Mouse (Mus musculus): ENCODE results near the gene Fam71f2. TPM values are rescaled to one million over a fixed set of nuclear protein-coding genes. Genes with fewer than 3 reads are reported as not detected.

Gene Fam71f2
- 0.61 and 0.81 TPM in 2 replicates for polyA plus RNA-seq (2014; fragmentation: Nextera tagmentation; extraction: Ambion mirVana)

DNA sequence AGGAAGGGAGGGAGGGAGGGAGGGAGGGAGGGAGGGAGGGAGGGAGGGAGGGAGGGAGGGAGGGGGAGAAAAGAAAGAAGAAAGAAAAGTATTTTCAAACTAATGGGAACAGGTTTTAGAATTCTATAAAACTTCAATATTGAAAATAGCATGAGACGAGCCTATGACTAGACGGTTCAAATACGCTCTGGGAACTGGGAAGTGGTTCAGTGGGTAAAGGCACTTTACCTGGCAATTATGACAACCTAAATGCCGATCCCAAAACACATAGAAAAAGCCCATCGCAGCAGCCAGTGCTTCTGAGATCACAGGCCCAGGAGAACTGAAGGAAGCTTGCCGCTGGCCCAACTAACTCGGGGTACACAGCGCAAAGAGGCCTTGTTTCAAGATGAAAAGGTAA, at the start of gene Fam71f2:
Gene Fam71f2, plus strand, starts transcription at position 301 of the 400 bp plus-strand sequence.
- no peak for DNase-seq (ENCODE audit: low spot score)
- WGBS: 79% methylated on average over 8 of the region's 8 CpGs
- H3K27ac ChIP-seq (replicated peaks; ENCODE audit: low read depth, low read length): no peak within 1 kb of the TSS
- H3K4me2 ChIP-seq (ENCODE audit: low read depth, low read length): no peak within 1 kb of the TSS
- H3K9ac ChIP-seq (ENCODE audit: low read depth, low read length): no peak within 1 kb of the TSS
- H3K4me1 ChIP-seq (ENCODE audit: control insufficient read depth, insufficient read depth, low read length): no peaks in the 10 kb centered on the region
- no peak for ATAC-seq (ENCODE audit: low read depth)
- H3K4me3 ChIP-seq (ENCODE audit: low read depth, low read length): no peak within 1 kb of the TSS
- H3K36me3 ChIP-seq (ENCODE audit: control insufficient read depth, insufficient read depth, low read length): peaks cover 15% of the 10 kb centered on the region
- no peaks in the 10 kb centered on the region for H3K9me3 ChIP-seq (ENCODE audit: control insufficient read depth, low read length)
- no peaks in the 10 kb centered on the region for H3K27me3 ChIP-seq (replicated peaks; ENCODE audit: control insufficient read depth, insufficient read depth, low read length)

DNA sequence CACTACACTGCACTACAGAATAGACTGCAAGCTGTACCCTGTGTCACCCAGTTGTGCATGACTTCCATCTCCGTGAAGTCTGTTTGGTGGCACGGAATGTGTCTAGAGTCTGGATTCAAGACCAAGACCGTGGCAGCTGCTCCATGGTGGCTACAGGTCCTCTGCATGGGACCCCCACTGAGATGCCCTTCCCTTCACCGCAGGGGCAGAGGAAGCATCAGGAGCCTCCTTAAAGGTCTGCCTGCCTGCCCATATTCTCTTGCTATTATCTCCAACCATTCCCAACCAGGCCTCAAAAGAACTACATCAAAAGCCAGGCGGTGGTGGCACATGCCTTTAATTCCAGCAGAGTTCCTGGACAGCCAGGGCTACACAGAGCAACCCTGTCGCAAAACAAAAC, 49.0 kb upstream of the Fam71f2 start:
- H3K27ac ChIP-seq (replicated peaks; ENCODE audit: low read depth, low read length): no peak overlapping the region
- ATAC-seq (ENCODE audit: low read depth): no peak

DNA sequence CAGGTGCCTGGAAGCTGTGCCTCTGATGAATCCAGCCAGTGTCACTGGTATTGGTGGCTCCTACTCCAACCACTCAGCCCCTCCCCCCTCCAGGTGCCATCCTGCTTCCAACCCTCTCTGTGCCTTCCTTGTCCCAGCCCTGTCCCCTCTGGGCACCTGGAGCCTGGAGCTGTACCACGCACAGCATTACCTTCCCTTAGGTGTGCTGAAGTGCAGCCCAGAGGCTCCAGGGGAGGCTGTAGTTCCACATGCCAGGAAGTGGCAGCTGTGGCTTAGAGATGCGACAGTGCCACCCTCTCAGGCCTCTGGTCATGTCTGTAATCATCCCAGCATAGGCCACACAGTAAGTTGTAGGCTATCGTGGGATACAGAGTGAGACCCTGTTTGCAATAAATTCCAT, 47.6 kb upstream of the Fam71f2 start:
- H3K36me3 ChIP-seq (ENCODE audit: control insufficient read depth, insufficient read depth, low read length): no peaks in the 10 kb centered on the region
- no peaks in the 10 kb centered on the region for H3K4me1 ChIP-seq (ENCODE audit: control insufficient read depth, insufficient read depth, low read length)
- H3K4me3 ChIP-seq (ENCODE audit: low read depth, low read length): no peak overlapping the region
- H3K9me3 ChIP-seq (ENCODE audit: control insufficient read depth, low read length): no peaks in the 10 kb centered on the region
- H3K9ac ChIP-seq (ENCODE audit: low read depth, low read length): no peak overlapping the region
- H3K27ac ChIP-seq (replicated peaks; ENCODE audit: low read depth, low read length): no peak overlapping the region
- H3K4me2 ChIP-seq (ENCODE audit: low read depth, low read length): no peak overlapping the region
- WGBS: 68% methylated on average over 3 of the region's 3 CpGs
- no peak for DNase-seq (ENCODE audit: low spot score)
- ATAC-seq (ENCODE audit: low read depth): no peak
- no peaks in the 10 kb centered on the region for H3K27me3 ChIP-seq (replicated peaks; ENCODE audit: control insufficient read depth, insufficient read depth, low read length)

More for the DNA sequence above, 49.0 kb upstream of the Fam71f2 start:
- Histone ChIP-seq H3K4me3 (ENCODE audit: low read depth, low read length) (no peak overlapping the region), H3K36me3 (ENCODE audit: control insufficient read depth, insufficient read depth, low read length) (no peaks in the 10 kb centered on the region), H3K4me1 (ENCODE audit: control insufficient read depth, insufficient read depth, low read length) (no peaks in the 10 kb centered on the region), H3K27me3 (replicated peaks; ENCODE audit: control insufficient read depth, insufficient read depth, low read length) (no peaks in the 10 kb centered on the region), H3K9me3 (ENCODE audit: control insufficient read depth, low read length) (no peaks in the 10 kb centered on the region), H3K4me2 (ENCODE audit: low read depth, low read length) (no peak overlapping the region), H3K9ac (ENCODE audit: low read depth, low read length) (no peak overlapping the region)
- no peak for DNase-seq (ENCODE audit: low spot score)
- 66% methylated on average over 6 of the region's 6 CpGs for WGBS

DNA sequence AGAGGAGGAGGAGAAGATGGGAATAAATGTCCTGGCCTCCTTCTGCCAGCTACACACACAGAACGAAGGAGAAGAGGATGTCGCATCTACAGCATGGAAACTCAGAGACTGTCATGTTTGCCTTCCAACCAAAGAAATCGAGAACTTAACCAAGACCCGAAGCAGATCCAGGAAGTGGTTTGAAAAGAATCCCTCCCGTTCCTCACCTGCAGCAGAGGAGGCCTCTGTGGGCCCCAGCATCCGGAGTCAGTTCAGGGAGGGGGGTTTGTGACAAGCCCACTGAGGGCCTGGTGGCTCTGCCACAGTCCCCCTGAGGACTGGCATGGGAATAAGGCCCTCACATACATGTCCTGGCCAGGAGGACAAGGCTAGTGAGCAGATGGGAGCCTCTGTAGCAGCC, 47.1 kb upstream of the Fam71f2 start:
- Histone ChIP-seq H3K9me3 (ENCODE audit: control insufficient read depth, low read length) (no peaks in the 10 kb centered on the region), H3K27ac (replicated peaks; ENCODE audit: low read depth, low read length) (no peak overlapping the region), H3K36me3 (ENCODE audit: control insufficient read depth, insufficient read depth, low read length) (no peaks in the 10 kb centered on the region), H3K9ac (ENCODE audit: low read depth, low read length) (no peak overlapping the region), H3K27me3 (replicated peaks; ENCODE audit: control insufficient read depth, insufficient read depth, low read length) (no peaks in the 10 kb centered on the region), H3K4me1 (ENCODE audit: control insufficient read depth, insufficient read depth, low read length) (no peaks in the 10 kb centered on the region), H3K4me2 (ENCODE audit: low read depth, low read length) (no peak overlapping the region), H3K4me3 (ENCODE audit: low read depth, low read length) (no peak overlapping the region)
- 75% methylated on average over 6 of the region's 6 CpGs for WGBS
- ATAC-seq (ENCODE audit: low read depth): no peak
- no peak for DNase-seq (ENCODE audit: low spot score)

DNA sequence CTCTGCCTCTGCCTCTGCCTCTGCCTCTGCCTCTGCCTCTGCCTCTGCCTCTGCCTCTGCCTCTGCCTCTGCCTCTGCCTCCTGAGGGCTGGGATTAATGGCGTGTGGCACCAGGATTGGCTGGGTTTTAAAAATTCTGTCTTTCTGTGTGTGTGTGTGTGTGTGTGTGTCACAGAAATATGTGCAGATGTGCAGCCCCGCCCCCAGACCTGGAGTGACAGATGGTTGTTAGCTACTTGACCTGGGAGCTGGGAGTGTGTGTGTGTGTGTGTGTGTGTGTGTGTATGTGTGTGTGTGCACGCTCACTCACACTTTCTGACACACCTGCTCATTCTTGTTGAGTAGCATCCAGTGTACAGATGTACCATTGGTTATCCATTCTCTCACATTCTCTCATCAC, 45.7 kb upstream of the Fam71f2 start:
- Histone ChIP-seq H3K9me3 (ENCODE audit: control insufficient read depth, low read length) (no peaks in the 10 kb centered on the region), H3K4me3 (ENCODE audit: low read depth, low read length) (no peak overlapping the region), H3K36me3 (ENCODE audit: control insufficient read depth, insufficient read depth, low read length) (no peaks in the 10 kb centered on the region), H3K4me1 (ENCODE audit: control insufficient read depth, insufficient read depth, low read length) (no peaks in the 10 kb centered on the region), H3K27me3 (replicated peaks; ENCODE audit: control insufficient read depth, insufficient read depth, low read length) (no peaks in the 10 kb centered on the region), H3K4me2 (ENCODE audit: low read depth, low read length) (no peak overlapping the region), H3K9ac (ENCODE audit: low read depth, low read length) (no peak overlapping the region), H3K27ac (replicated peaks; ENCODE audit: low read depth, low read length) (no peak overlapping the region)
- 80% methylated on average over 2 of the region's 3 CpGs for WGBS
- no peak for ATAC-seq (ENCODE audit: low read depth)
- DNase-seq (ENCODE audit: low spot score): no peak

DNA sequence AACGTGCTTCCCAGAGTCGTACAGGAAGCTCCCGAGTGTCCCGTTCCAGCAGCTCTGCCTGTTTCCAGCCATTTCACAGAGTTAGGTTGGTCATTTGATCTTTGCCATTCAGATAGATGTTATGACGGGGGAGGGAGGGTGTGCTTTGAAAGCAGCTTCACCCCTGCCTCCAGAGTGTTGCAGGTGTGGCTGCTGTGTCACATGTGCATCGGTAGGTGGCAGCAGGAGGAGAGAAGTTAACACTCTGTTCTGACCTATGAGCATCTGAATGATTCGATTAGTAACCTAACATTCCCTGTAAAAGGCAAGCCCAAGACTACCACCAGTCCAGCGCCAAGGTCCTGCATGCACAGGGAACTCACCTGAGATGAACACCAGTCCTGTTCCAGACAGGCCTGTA, 45.1 kb upstream of the Fam71f2 start:
- Histone ChIP-seq H3K27ac (replicated peaks; ENCODE audit: low read depth, low read length) (no peak overlapping the region), H3K4me2 (ENCODE audit: low read depth, low read length) (no peak overlapping the region), H3K27me3 (replicated peaks; ENCODE audit: control insufficient read depth, insufficient read depth, low read length) (no peaks in the 10 kb centered on the region), H3K4me3 (ENCODE audit: low read depth, low read length) (no peak overlapping the region), H3K9ac (ENCODE audit: low read depth, low read length) (no peak overlapping the region), H3K36me3 (ENCODE audit: control insufficient read depth, insufficient read depth, low read length) (no peaks in the 10 kb centered on the region), H3K4me1 (ENCODE audit: control insufficient read depth, insufficient read depth, low read length) (no peaks in the 10 kb centered on the region), H3K9me3 (ENCODE audit: control insufficient read depth, low read length) (no peaks in the 10 kb centered on the region)
- ATAC-seq (ENCODE audit: low read depth) (no peak), DNase-seq (ENCODE audit: low spot score) (peak; percentile 24)
- WGBS: 52% methylated on average over 8 of the region's 8 CpGs

DNA sequence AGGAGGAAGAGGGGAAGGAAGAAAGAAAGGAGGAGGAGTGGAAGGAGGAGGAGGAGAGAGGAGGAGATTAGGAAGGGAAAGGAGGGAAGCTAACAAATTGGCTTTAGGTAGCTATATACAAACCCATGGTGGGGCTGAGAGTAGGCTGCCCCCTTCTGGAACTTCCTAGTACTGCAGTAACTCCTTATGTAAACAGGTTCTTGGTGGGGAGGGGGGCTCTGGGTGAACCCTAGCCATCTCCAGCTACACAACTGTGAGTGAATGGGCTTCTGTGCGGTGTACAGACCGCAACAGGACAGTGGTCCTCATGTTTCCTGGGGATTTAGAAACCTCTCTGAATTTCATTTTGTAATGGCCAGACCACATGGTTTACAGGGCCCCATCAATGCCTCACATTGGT, 38.6 kb upstream of the Fam71f2 start:
- no peak overlapping the region for H3K4me2 ChIP-seq (ENCODE audit: low read depth, low read length)
- no peaks in the 10 kb centered on the region for H3K4me1 ChIP-seq (ENCODE audit: control insufficient read depth, insufficient read depth, low read length)
- WGBS: 38% methylated on average over 2 of the region's 2 CpGs
- no peak overlapping the region for H3K27ac ChIP-seq (replicated peaks; ENCODE audit: low read depth, low read length)
- H3K9ac ChIP-seq (ENCODE audit: low read depth, low read length): no peak overlapping the region
- H3K9me3 ChIP-seq (ENCODE audit: control insufficient read depth, low read length): no peaks in the 10 kb centered on the region
- ATAC-seq (ENCODE audit: low read depth): no peak
- H3K4me3 ChIP-seq (ENCODE audit: low read depth, low read length): no peak overlapping the region
- H3K27me3 ChIP-seq (replicated peaks; ENCODE audit: control insufficient read depth, insufficient read depth, low read length): no peaks in the 10 kb centered on the region
- peak; percentile 41 for DNase-seq (ENCODE audit: low spot score)
- H3K36me3 ChIP-seq (ENCODE audit: control insufficient read depth, insufficient read depth, low read length): no peaks in the 10 kb centered on the region

DNA sequence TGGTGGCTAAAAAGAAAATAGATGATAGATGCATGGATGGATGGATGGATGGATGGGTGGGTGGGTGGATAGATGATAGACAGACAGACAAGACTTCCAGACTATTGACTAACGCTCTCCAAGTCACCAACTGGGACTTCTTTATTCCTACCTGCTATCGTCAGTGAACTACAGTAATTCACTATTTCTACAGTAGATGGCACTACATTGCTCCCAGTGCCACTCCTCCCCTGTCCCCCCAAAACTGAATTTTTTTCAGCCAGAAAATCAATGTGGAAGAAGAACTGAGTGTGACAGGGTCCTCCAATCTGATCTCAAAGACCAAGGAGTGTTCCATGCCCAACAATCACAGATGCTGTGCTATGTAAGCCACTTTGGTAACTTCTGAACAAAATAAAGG, 37.7 kb upstream of the Fam71f2 start:
- no peak for DNase-seq (ENCODE audit: low spot score)
- no peak for ATAC-seq (ENCODE audit: low read depth)
- no peak overlapping the region for H3K4me2 ChIP-seq (ENCODE audit: low read depth, low read length)
- no peaks in the 10 kb centered on the region for H3K9me3 ChIP-seq (ENCODE audit: control insufficient read depth, low read length)
- H3K27me3 ChIP-seq (replicated peaks; ENCODE audit: control insufficient read depth, insufficient read depth, low read length): no peaks in the 10 kb centered on the region
- no peak overlapping the region for H3K4me3 ChIP-seq (ENCODE audit: low read depth, low read length)
- WGBS: 67% methylated on average over 2 of the region's 2 CpGs
- H3K27ac ChIP-seq (replicated peaks; ENCODE audit: low read depth, low read length): no peak overlapping the region
- H3K36me3 ChIP-seq (ENCODE audit: control insufficient read depth, insufficient read depth, low read length): no peaks in the 10 kb centered on the region
- H3K4me1 ChIP-seq (ENCODE audit: control insufficient read depth, insufficient read depth, low read length): no peaks in the 10 kb centered on the region
- no peak overlapping the region for H3K9ac ChIP-seq (ENCODE audit: low read depth, low read length)

DNA sequence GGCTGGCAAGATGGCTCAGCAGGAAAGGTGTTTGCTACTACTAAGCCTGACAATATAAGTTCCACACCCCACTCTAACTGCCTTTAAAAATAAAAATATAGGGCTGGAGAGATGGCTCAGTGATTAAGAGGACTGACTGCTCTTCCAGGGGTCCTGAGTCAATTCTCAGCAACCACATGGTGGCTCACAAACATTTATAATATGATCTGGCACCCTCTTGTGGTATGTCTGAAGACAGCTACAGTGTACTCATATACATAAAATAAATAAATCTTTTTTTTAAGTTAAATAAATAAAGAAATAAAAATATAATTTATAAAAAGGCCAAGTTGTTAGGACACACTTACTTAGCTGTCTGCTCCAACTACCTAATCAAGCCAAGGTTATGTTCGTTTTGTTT, 37.1 kb upstream of the Fam71f2 start:
- Histone ChIP-seq H3K4me1 (ENCODE audit: control insufficient read depth, insufficient read depth, low read length) (no peaks in the 10 kb centered on the region), H3K4me2 (ENCODE audit: low read depth, low read length) (no peak overlapping the region), H3K27ac (replicated peaks; ENCODE audit: low read depth, low read length) (no peak overlapping the region), H3K27me3 (replicated peaks; ENCODE audit: control insufficient read depth, insufficient read depth, low read length) (no peaks in the 10 kb centered on the region), H3K4me3 (ENCODE audit: low read depth, low read length) (no peak overlapping the region), H3K36me3 (ENCODE audit: control insufficient read depth, insufficient read depth, low read length) (no peaks in the 10 kb centered on the region), H3K9me3 (ENCODE audit: control insufficient read depth, low read length) (no peaks in the 10 kb centered on the region), H3K9ac (ENCODE audit: low read depth, low read length) (no peak overlapping the region)
- WGBS: 61% methylated on average over 1 of the region's 1 CpGs
- DNase-seq (ENCODE audit: low spot score) (no peak), ATAC-seq (ENCODE audit: low read depth) (no peak)

All from embryonic facial prominence, embryonic 14.5 days (tissue).